Mouse (Mus musculus) ovary, postnatal 36 days (tissue): ENCODE data around the gene Pip5k1a.
A peak's percentile ranks its signal among the peaks of the same experiment; 100 is the strongest.
"Not testable (repeated sequence)": the region's sequence is repeated elsewhere in the genome, so short reads cannot be mapped to it uniquely, and the experiment has no call there.

Experiments
- DNase-seq: peaks from one replicate; pipeline ENCODE4 v3.0.0; 2022; ENCODE audit warnings: low spot score, mixed read lengths

The Pip5k1a gene

GRCm38 (mm10) chr3:95112760-95113159 is 6.0 kb upstream of the Pip5k1a start:
- DNase-seq = no peak

DNA sequence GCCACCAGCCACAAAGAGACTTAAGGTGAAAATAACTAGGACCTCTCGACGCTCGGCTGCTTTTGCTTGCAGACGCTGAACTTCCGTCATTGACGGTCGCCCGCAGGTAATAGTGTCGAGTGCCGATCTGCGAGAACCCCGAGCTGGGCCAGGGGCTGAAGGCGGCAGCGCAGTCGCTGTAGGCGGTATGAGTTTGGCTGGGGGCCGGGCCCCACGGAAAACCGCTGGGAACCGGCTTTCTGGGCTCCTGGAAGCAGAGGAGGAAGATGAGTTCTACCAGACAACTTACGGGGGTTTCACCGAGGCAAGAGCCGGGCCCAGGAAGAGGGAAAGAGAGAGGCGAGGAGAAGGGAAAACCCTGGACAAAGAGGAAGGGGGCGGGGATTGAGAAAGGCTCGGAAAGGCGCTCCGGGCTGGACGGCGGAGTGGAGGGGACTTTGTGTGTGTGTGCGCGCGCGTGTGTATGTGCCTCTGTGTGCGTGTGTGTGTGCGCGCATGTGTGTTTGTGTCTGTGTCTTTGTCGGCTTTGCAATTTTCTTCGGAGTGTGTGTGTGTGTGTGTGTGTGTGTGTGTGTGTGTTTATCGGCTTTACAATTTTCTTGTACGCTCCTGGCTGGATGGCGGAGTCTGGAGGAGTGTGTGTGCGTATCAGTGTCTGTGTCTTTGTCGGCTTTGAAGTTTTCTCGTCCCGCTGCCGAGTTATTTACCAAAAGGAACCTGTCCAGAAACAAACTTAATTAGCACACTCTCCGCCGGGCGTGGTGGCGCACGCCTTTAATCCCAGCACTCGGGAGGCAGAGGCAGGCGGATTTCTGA is 4.4 kb upstream of the Pip5k1a start, which contains the start of gene Vps72:
Gene Vps72, plus strand, starts transcription at position 112 of the 816 bp plus-strand sequence.
- DNase-seq = peak; percentile 88

- DNase-seq = no peak
These were observed 1.2 kb upstream of the Pip5k1a start for GRCm38 (mm10) chr3:95107898-95108297.

DNA sequence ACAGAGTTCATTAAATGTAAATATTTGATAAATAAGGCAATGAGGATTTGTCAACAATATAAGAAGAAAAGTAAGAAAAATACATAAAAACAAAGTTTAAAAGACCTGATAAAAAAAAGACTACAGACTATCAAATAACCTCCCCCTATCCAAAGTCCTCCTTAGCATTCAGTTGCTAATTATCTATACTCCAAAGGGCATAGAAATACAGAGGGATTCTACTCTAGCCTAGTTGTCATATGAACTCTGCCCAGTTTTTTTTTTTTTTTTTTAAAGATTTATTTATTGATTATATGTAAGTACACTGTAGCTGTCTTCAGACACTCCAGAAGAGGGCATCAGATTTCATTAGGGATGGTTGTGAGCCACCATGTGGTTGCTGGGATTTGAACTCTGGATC is 578 bp upstream of the Pip5k1a start:
- DNase-seq = not testable (repeated sequence)

DNA sequence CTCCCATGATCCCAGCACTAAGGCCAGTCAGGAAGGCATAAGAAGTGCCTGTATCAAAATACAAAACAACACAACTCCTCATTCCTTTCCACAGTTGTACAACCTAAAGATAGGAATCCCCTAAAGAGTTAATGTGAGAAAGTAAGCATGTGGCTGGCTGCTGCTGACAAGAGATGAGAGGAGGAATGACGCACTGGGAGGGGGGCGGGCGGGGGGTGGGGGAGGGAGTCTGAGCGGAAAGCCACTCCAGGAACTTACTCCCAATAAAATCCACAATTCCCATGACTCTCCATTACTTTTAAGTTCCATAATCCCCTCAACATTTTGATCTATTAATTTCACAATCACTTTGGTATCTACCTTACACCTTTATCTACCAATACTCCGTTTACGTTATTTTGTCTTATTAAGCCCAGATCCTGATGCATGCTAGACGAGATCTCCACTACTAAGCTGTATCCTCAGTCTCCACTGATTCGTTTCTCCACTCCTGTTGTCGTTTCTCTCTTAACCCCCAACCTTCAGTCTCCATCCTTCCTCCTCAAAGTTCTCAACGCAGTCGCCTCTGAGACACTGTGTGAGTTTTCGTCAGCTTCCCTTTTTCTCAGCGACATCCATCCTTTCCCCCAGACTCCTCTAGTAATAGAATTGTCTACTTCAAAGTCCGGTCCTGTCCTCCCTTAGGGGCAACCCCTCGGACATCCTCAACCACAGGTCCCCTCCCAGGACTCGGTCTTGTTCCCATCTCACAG is 968 bp downstream of the Pip5k1a start:
- DNase-seq = no peak

DNA sequence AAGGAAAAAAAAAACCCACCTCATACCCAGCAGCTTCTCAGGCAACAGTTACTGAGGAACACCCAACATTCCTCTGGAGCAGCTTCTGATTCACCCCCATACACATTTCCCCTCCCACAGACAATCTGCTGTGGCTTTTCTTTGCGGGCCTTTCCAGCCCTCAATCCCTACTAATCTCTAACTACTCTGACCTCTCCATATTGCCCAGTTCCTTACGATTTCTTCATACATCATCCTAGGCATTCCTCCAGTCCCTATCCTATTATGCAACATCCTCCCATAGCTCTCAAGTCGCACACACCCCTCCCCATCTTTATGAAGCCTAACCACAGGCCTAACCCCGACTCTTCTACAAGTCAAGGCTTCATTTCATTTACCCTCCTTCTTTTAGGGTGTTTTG is 1.6 kb downstream of the Pip5k1a start:
- DNase-seq = no peak

DNA sequence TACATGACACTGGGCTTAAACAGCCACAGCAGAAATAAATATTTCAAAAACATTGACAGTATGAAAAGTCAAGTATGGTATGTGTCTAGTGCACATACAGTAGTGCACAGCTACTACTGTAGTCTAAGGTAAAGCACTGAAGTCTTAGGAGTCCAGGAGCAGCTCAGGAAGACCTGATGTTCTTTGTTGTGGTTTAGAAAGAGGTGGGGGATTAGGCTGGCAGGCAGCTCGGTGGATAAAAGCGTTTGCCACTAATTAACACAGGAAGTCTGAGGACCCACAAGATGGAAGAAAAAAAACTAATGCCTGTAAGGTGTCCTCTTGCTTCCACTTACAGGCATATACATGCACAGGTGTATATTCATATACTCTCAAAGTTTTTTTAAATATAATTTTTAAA is 5.9 kb downstream of the Pip5k1a start:
- DNase-seq = no peak

DNA sequence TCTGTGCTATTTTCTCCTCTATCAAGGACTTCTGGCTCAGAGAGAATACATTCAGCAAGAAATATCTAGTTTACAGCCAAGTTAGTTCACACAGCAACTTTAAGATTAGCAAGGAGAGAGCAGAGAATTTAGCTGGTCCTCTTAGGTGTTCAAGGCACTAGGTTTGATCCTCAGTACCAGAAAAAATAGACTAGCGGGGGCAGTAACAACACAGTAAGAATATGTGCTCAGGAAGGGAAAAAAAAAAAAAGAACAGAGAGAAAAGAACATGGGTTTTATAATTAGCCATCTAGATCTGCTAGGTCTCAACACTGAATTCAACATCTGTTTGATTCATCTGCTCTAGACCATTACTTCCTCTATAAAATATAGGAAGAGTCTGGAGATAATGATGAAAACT is 18.7 kb downstream of the Pip5k1a start:
- DNase-seq = no peak

GRCm38 (mm10) chr3:95071606-95072005 is 35.1 kb downstream of the Pip5k1a start:
- no peak for DNase-seq

DNA sequence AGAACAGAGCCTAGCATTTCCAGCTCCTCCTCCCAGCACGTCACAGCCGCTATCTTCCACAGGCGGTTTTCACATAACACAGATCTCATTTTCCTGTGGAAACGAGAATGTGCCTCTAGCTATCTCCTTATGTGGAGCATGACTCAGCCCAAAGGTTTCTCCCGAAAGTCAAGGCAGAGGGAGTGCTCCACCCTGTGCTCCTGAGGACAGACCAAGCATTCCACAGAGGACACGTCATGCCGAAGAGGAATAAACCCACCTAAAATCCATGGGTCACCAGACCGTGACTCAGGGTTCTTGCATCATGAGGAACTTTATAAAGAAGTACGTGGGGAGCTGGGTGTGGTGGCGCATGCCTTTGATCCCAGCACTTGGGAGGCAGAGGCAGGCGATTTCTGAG is 40.2 kb downstream of the Pip5k1a start:
- no peak for DNase-seq

DNA sequence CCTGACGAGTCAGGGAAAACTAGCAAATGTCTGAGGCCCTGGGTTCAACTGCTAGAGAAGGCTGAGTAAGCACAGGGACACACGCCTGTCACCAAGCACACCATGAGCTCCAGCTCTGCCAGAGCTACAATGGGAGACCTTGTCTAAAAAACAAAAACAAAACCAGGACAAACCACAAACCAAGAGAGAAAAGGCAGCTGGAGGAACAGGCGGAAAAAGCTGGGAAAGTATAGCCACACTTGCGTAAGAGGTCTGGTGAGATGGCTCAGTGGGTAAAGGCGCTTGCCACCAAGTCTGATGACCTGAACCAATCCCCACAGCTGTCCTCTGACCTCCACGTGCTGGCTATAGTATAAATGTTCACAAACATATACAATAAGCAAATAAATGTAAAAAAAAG is 40.6 kb downstream of the Pip5k1a start:
- DNase-seq = no peak

GRCm38 (mm10) chr3:95065553-95065952 is 41.2 kb downstream of the Pip5k1a start:
- no peak for DNase-seq

GRCm38 (mm10) chr3:95063741-95064140 is 43.0 kb downstream of the Pip5k1a start:
- DNase-seq = no peak

- DNase-seq = no peak
These were observed 48.7 kb downstream of the Pip5k1a start for GRCm38 (mm10) chr3:95058078-95058477.

- no peak for DNase-seq
These were observed 50.5 kb downstream of the Pip5k1a start for GRCm38 (mm10) chr3:95056275-95056674.

- peak; percentile 42 for DNase-seq
These were observed 52.1 kb downstream of the Pip5k1a start for GRCm38 (mm10) chr3:95054481-95055260.

- no peak for DNase-seq
These were observed 53.0 kb downstream of the Pip5k1a start for GRCm38 (mm10) chr3:95053701-95054100.

DNA sequence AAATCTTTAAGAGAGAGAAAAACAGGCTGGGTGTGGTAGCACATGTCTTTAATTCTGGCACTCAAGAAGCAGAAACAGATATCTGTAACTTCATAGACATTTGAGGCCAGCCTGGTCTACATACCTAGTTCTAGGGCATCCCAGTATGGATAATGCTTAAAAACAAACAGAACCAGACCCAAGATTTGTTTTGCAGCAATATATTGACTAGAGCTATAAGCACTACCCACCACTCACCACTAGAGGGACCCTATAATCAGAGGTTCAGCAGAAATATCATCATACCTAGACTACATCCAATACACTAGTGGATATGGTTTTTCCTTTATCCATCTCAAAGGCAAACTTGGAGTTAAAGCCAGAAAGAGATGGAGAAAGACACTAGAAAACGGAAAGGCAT is 53.8 kb downstream of the Pip5k1a start:
- no peak for DNase-seq

GRCm38 (mm10) chr3:95047914-95048313 is 58.8 kb downstream of the Pip5k1a start:
- DNase-seq = no peak

DNA sequence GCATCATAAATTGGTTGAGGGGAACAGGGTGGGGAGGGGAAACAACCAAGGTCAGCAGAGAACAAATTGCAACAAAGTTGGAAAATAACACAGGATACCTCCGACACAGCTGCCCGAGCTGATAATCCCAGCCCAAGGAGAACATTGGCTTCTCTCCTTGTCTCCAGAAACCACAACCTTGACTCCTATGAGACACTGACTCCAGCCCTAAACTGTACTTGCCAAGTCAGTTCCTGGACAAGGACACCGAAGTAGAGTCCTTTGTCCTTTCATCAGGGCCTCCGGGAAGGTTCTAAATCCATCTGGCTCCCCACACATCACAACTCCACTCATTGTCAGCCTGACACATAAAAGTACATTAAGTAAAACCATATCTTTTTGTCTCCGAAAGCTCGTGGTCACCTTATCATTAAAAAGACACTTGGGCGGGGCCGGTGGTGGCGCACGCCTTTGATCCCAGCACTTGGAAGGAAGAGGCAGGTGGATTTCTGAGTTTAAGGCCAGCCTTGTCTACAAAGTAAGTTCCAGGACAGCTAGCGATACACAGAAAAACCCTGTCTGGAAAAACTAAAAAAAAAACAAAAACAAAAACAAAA is 60.2 kb downstream of the Pip5k1a start:
- DNase-seq = peak; percentile 15

GRCm38 (mm10) chr3:95043251-95043650 is 63.5 kb downstream of the Pip5k1a start:
- DNase-seq = no peak

DNA sequence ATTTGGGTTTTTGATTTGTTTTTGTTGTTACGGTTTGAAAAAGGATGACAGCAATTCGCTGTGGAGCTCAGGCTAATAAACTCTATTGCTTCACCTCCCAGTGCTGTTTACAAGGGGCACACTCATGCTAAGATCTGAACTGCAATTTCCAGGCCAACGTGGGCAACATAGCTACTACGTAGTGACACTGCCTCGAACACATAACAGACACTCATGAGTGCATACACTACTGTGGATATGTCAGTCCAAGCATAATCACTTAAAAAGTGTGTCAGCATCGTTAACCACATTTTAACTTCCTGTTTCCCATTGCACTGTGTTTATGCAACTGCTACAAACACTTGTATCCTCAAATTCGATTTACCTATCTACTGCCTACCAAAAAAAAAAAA is 63.9 kb downstream of the Pip5k1a start:
- no peak for DNase-seq
